Mouse (Mus musculus): ENCODE data around the gene Pde11a.

The Pde11a gene

GRCm38 (mm10) chr2:76320336-76320735 is 18.2 kb downstream of the Pde11a start:
- no peak for DNase-seq (ENCODE audit: low spot score)

GRCm38 (mm10) chr2:76319231-76319630 is 19.3 kb downstream of the Pde11a start:
- DNase-seq (ENCODE audit: low spot score) = no peak

GRCm38 (mm10) chr2:76287671-76288070 is 50.9 kb downstream of the Pde11a start:
- no peak for DNase-seq (ENCODE audit: low spot score)

- no peak for DNase-seq (ENCODE audit: low spot score)
Observed at GRCm38 (mm10) chr2:76286288-76286740, 52.3 kb downstream of the Pde11a start.

GRCm38 (mm10) chr2:76285150-76285549 is 53.4 kb downstream of the Pde11a start:
- DNase-seq (ENCODE audit: low spot score) = no peak

- DNase-seq (ENCODE audit: low spot score) = no peak
Observed at GRCm38 (mm10) chr2:76283378-76284132, 55.0 kb downstream of the Pde11a start.

GRCm38 (mm10) chr2:76269494-76269893 is 69.1 kb downstream of the Pde11a start:
- no peak for DNase-seq (ENCODE audit: low spot score)

GRCm38 (mm10) chr2:76267335-76267734 is 71.2 kb downstream of the Pde11a start:
- no peak for DNase-seq (ENCODE audit: low spot score)

GRCm38 (mm10) chr2:76266622-76267021 is 72.0 kb downstream of the Pde11a start:
- no peak for DNase-seq (ENCODE audit: low spot score)

- no peak for DNase-seq (ENCODE audit: low spot score)
Observed at GRCm38 (mm10) chr2:76264258-76264657, 74.3 kb downstream of the Pde11a start.

- no peak for DNase-seq (ENCODE audit: low spot score)
Observed at GRCm38 (mm10) chr2:76262661-76263060, 75.9 kb downstream of the Pde11a start.

- peak; percentile 29 for DNase-seq (ENCODE audit: low spot score)
Observed at GRCm38 (mm10) chr2:76254833-76255232, 83.7 kb downstream of the Pde11a start.

GRCm38 (mm10) chr2:76251379-76251778 is 87.2 kb downstream of the Pde11a start:
- no peak for DNase-seq (ENCODE audit: low spot score)

GRCm38 (mm10) chr2:76248242-76248641 is 90.3 kb downstream of the Pde11a start:
- no peak for DNase-seq (ENCODE audit: low spot score)

GRCm38 (mm10) chr2:76239175-76239574 is 99.4 kb downstream of the Pde11a start:
- DNase-seq (ENCODE audit: low spot score) = no peak

GRCm38 (mm10) chr2:76238496-76238895 is 100.1 kb downstream of the Pde11a start:
- no peak for DNase-seq (ENCODE audit: low spot score)

- no peak for DNase-seq (ENCODE audit: low spot score)
Observed at GRCm38 (mm10) chr2:76237638-76238420, 100.7 kb downstream of the Pde11a start.

- DNase-seq (ENCODE audit: low spot score) = peak; percentile 19
Observed at GRCm38 (mm10) chr2:76220364-76221108, 118.0 kb downstream of the Pde11a start.

- peak; percentile 25 for DNase-seq (ENCODE audit: low spot score)
Observed at GRCm38 (mm10) chr2:76219540-76219939, 119.0 kb downstream of the Pde11a start.

GRCm38 (mm10) chr2:76216146-76216545 is 122.4 kb downstream of the Pde11a start:
- DNase-seq (ENCODE audit: low spot score) = peak; percentile 52

- DNase-seq (ENCODE audit: low spot score) = peak; percentile 67
Observed at GRCm38 (mm10) chr2:76215219-76215618, 123.4 kb downstream of the Pde11a start.

- DNase-seq (ENCODE audit: low spot score) = no peak
Observed at GRCm38 (mm10) chr2:76185126-76185525, 153.4 kb downstream of the Pde11a start.
